Mouse (Mus musculus) hindbrain, embryonic 14.5 days (tissue): ENCODE measurements around the gene Slc16a7. TPM values are rescaled to one million over a fixed set of nuclear protein-coding genes. Genes with fewer than 3 reads are reported as not detected.

Experiments
- ATAC-seq: fragments of 200-750 bp; cut with Nextera tagmentation; 2 replicates; pipeline ENCODE4 v1.8.0; 2017; ENCODE audit warnings: moderate number of reproducible peaks, mild to moderate bottlenecking, moderate TSS enrichment, moderate library complexity; ENCODE audit not compliant: low FRiP score
- DNase-seq: peaks from one replicate; pipeline ENCODE4 v3.0.0-alpha.2; 2015; ENCODE audit warnings: low spot score
- H3K27ac ChIP-seq: fragments of 300-500 bp; sonication (generic); 2 replicates; pipeline ENCODE4 v1.5.1; 2014; ENCODE audit warnings: mild to moderate bottlenecking, moderate library complexity
- H3K27me3 ChIP-seq: fragments of 300-500 bp; sonication (generic); 2 replicates; pipeline ENCODE4 v1.6.1; 2014; ENCODE audit warnings: mild to moderate bottlenecking, low read length, mixed read lengths; ENCODE audit not compliant: control insufficient read depth, insufficient read depth
- H3K36me3 ChIP-seq: fragments of 300-500 bp; sonication (generic); replicated peaks from 2 replicates; pipeline ENCODE4 v1.6.1; 2014; ENCODE audit not compliant: control insufficient read depth, insufficient read depth
- H3K4me1 ChIP-seq: fragments of 300-500 bp; sonication (generic); replicated peaks from 2 replicates; pipeline ENCODE4 v1.6.1; 2014; ENCODE audit warnings: antibody characterized with exemption, low read length, mixed read lengths; ENCODE audit not compliant: control insufficient read depth, insufficient read depth
- H3K4me2 ChIP-seq: fragments of 300-500 bp; sonication (generic); replicated peaks from 2 replicates; pipeline ENCODE4 v1.6.1; 2014; ENCODE audit warnings: mild to moderate bottlenecking, moderate library complexity
- H3K4me3 ChIP-seq: fragments of 300-500 bp; sonication (generic); replicated peaks from 2 replicates; pipeline ENCODE4 v1.5.1; 2014; ENCODE audit warnings: mild to moderate bottlenecking, low read length
- H3K9ac ChIP-seq: fragments of 300-500 bp; sonication (generic); 2 replicates; pipeline ENCODE4 v1.6.1; 2014
- H3K9me3 ChIP-seq: fragments of 300-500 bp; sonication (generic); 2 replicates; pipeline ENCODE4 v1.6.1; 2016; ENCODE audit warnings: low read length; ENCODE audit not compliant: control insufficient read depth
- whole genome bisulfite sequencing: fragments of 180-500 bp; shearing (Covaris S2); extraction: QIAGEN DNeasy Blood & Tissue Kit; methylation state at CpG from one replicate; pipeline ENCODE4 v1.1.7; 2014; 5-methylcytosine and 5-hydroxymethylcytosine counted together
- polyA plus RNA-seq: library from polyadenylated mRNA; unstranded; fragments of >200 nt; fragmentation: Nextera tagmentation; extraction: Ambion mirVana; gene quantifications from 2 replicates; pipeline ENCODE4 v1.2.1, GENCODE M21; 2014

Gene Slc16a7
- polyA plus RNA-seq, 1 experiment from 2014 or later: 10.7 TPM

- no peak for DNase-seq
Measured at GRCm38 (mm10) chr10:125175013-125175650, 214.1 kb downstream of the Slc16a7 start.

GRCm38 (mm10) chr10:125171625-125172024 lies 217.6 kb downstream of the Slc16a7 start:
- Histone ChIP-seq H3K9ac (no peak overlapping the region), H3K27ac (no peak overlapping the region), H3K9me3 (no peaks in the 10 kb centered on the region), H3K4me3 (no peak overlapping the region), H3K27me3 (no peaks in the 10 kb centered on the region), H3K4me2 (no peak overlapping the region), H3K36me3 (no peaks in the 10 kb centered on the region), H3K4me1 (no peaks in the 10 kb centered on the region)
- WGBS: 96% methylated on average over 10 of the region's 10 CpGs
- no peak for ATAC-seq
- no peak for DNase-seq

More at GRCm38 (mm10) chr10:125175013-125175650, 214.1 kb downstream of the Slc16a7 start:
- no peak for ATAC-seq
- Histone ChIP-seq H3K36me3 (no peaks in the 10 kb centered on the region), H3K27ac (no peak overlapping the region), H3K27me3 (no peaks in the 10 kb centered on the region), H3K4me3 (no peak overlapping the region), H3K9me3 (no peaks in the 10 kb centered on the region), H3K4me2 (no peak overlapping the region), H3K9ac (no peak overlapping the region), H3K4me1 (no peaks in the 10 kb centered on the region)
- 48% methylated on average over 5 of the region's 5 CpGs for WGBS

- WGBS: 86% methylated on average over 6 of the region's 6 CpGs
Measured at GRCm38 (mm10) chr10:125171154-125171553, 218.1 kb downstream of the Slc16a7 start.

More at GRCm38 (mm10) chr10:125171154-125171553, 218.1 kb downstream of the Slc16a7 start:
- H3K4me3 ChIP-seq: no peak overlapping the region
- H3K27me3 ChIP-seq: no peaks in the 10 kb centered on the region
- H3K27ac ChIP-seq: no peak overlapping the region
- no peaks in the 10 kb centered on the region for H3K4me1 ChIP-seq
- no peaks in the 10 kb centered on the region for H3K9me3 ChIP-seq
- no peak for DNase-seq
- no peaks in the 10 kb centered on the region for H3K36me3 ChIP-seq
- no peak for ATAC-seq
- H3K9ac ChIP-seq: no peak overlapping the region
- H3K4me2 ChIP-seq: no peak overlapping the region
